Mouse (Mus musculus) E14TG2a.4 (cell line): ENCODE results near the gene Rab3a.

Experiments
- H3K27me3 ChIP-seq: 2 replicates; pipeline ENCODE4 v1.6.1; 2014; ENCODE audit warnings: low read length, control low read depth; ENCODE audit not compliant: insufficient read depth
- H3K36me3 ChIP-seq: 2 replicates; pipeline ENCODE4 v1.6.1; 2014; ENCODE audit warnings: low read length, control low read depth; ENCODE audit not compliant: insufficient read depth
- H3K4me1 ChIP-seq: replicated peaks from 2 replicates; pipeline ENCODE4 v1.6.1; 2014; ENCODE audit warnings: low read depth, low read length, control low read depth
- H3K4me3 ChIP-seq: replicated peaks from 2 replicates; pipeline ENCODE4 v1.5.1; 2014; ENCODE audit warnings: mild to moderate bottlenecking, low read length
- H3K9me3 ChIP-seq: 2 replicates; pipeline ENCODE4 v1.6.1; 2014; ENCODE audit warnings: low read length, control low read depth
- CTCF ChIP-seq: conservative IDR thresholded peaks from 2 replicates; pipeline ENCODE4 v1.5.1; 2014; ENCODE audit warnings: low read length
- NANOG ChIP-seq: IDR thresholded peaks from 2 replicates; pipeline ENCODE4 v1.6.1; 2014; ENCODE audit warnings: borderline replicate concordance, low read length, mixed read lengths
- POU5F1 ChIP-seq: IDR thresholded peaks from 2 replicates; pipeline ENCODE4 v1.6.1; 2014; ENCODE audit warnings: low read length, borderline replicate concordance

Gene Rab3a

GRCm38 (mm10) chr8:70752000-70752764 lies 2.3 kb upstream of the Rab3a start:
- Histone ChIP-seq H3K36me3 (peaks cover 13% of the 10 kb centered on the region), H3K27me3 (peaks cover 31% of the 10 kb centered on the region), H3K4me3 (peak overlapping the region; percentile 69; the same call in 1 of the 2 replicates), H3K4me1 (peaks cover 64% of the 10 kb centered on the region), H3K9me3 (no peaks in the 10 kb centered on the region)
- no peak for TF ChIP-seq NANOG
- peak; percentile 78 for TF ChIP-seq CTCF
- no peak for TF ChIP-seq POU5F1

- peak overlapping the region; percentile 69 for H3K4me3 ChIP-seq
- no peaks in the 10 kb centered on the region for H3K9me3 ChIP-seq
- TF ChIP-seq CTCF (no peak), NANOG (no peak), POU5F1 (no peak)
- H3K4me1 ChIP-seq, result peaks cover 62% of the 10 kb centered on the region
- peaks cover 23% of the 10 kb centered on the region for H3K36me3 ChIP-seq
- peaks cover 21% of the 10 kb centered on the region for H3K27me3 ChIP-seq
Observed at GRCm38 (mm10) chr8:70753151-70753550, 1.3 kb upstream of the Rab3a start.

GRCm38 (mm10) chr8:70754871-70755660 lies 587 bp downstream of the Rab3a start:
- H3K27me3 ChIP-seq, result peaks cover 6% of the 10 kb centered on the region
- H3K4me1 ChIP-seq, result peaks cover 68% of the 10 kb centered on the region
- H3K9me3 ChIP-seq, result no peaks in the 10 kb centered on the region
- H3K36me3 ChIP-seq, result peaks cover 36% of the 10 kb centered on the region
- TF ChIP-seq NANOG (no peak), POU5F1 (no peak), CTCF (no peak)
- H3K4me3 ChIP-seq, result peak overlapping the region; percentile 86

GRCm38 (mm10) chr8:70755661-70756475 lies 1.4 kb downstream of the Rab3a start:
- Histone ChIP-seq H3K4me1 (peaks cover 70% of the 10 kb centered on the region), H3K27me3 (0 out of 2 replicates have a peak, but pooled peaks cover 4% of the 10 kb centered on the region), H3K9me3 (no peaks in the 10 kb centered on the region), H3K36me3 (peaks cover 36% of the 10 kb centered on the region), H3K4me3 (peak overlapping the region; percentile 86)
- TF ChIP-seq NANOG (0 out of 2 replicates have a peak, but pooled peaks have one; percentile 6), POU5F1 (no peak)

- TF ChIP-seq NANOG (no peak), CTCF (no peak), POU5F1 (no peak)
Observed at GRCm38 (mm10) chr8:70756476-70757040, 2.1 kb downstream of the Rab3a start.

GRCm38 (mm10) chr8:70757523-70758307 lies 3.2 kb downstream of the Rab3a start:
- 0 out of 2 replicates have a peak, but pooled peaks cover 4% of the 10 kb centered on the region for H3K27me3 ChIP-seq
- no peak overlapping the region for H3K4me3 ChIP-seq
- TF ChIP-seq NANOG (no peak), CTCF (peak; percentile 42)
- H3K36me3 ChIP-seq, result peaks cover 43% of the 10 kb centered on the region
- peaks cover 79% of the 10 kb centered on the region for H3K4me1 ChIP-seq
- H3K9me3 ChIP-seq, result no peaks in the 10 kb centered on the region

More at GRCm38 (mm10) chr8:70756476-70757040, 2.1 kb downstream of the Rab3a start:
- Histone ChIP-seq H3K4me1 (peaks cover 74% of the 10 kb centered on the region), H3K27me3 (0 out of 2 replicates have a peak, but pooled peaks cover 4% of the 10 kb centered on the region), H3K36me3 (peaks cover 36% of the 10 kb centered on the region), H3K4me3 (no peak overlapping the region), H3K9me3 (no peaks in the 10 kb centered on the region)

- H3K4me3 ChIP-seq, result no peak overlapping the region
- peaks cover 49% of the 10 kb centered on the region for H3K36me3 ChIP-seq
- H3K9me3 ChIP-seq, result no peaks in the 10 kb centered on the region
- 0 out of 2 replicates have a peak, but pooled peaks cover 4% of the 10 kb centered on the region for H3K27me3 ChIP-seq
- peaks cover 79% of the 10 kb centered on the region for H3K4me1 ChIP-seq
- TF ChIP-seq NANOG (no peak), CTCF (no peak), POU5F1 (no peak)
Observed at GRCm38 (mm10) chr8:70758308-70758615, 3.8 kb downstream of the Rab3a start.
